Mouse (Mus musculus): Measurements from ENCODE around the gene Large1. TPM values are rescaled to one million over a fixed set of nuclear protein-coding genes. Genes with fewer than 3 reads are reported as not detected.

The Large1 gene
- polyA plus RNA-seq, 1 experiment from 2014 or later = 2.8 TPM

DNA sequence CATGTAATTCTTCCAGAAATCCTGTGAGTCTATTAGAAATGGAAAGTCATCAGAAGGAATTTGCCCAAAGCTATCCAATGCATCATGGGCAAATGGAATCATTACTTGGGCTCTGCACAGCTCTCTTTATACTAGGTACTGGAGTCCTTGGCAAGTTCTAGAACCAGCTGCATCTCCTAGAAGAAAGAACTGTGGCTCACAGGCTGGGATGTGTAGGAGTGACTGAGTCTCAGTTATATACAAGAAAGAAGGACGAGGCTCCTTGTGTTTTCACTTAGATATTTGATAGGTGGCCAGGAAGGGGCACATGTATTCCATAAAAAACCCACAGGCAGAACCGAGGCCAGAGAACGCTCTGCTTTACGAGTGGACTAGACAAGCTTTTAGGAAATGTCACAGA is 447.8 kb downstream of the Large1 start:
- no peak for ATAC-seq
- no peak for TF ChIP-seq CTCF (IDR thresholded peaks at IDR 0.05; ENCODE audit: low read depth)
- Histone ChIP-seq H3K9me3 (ENCODE audit: control insufficient read depth) (no peaks in the 10 kb centered on the region), H3K27ac (ENCODE audit: low read depth, low read length) (no peak overlapping the region), H3K4me2 (replicated peaks; ENCODE audit: low read depth) (no peak overlapping the region), H3K4me1 (replicated peaks; ENCODE audit: control insufficient read depth, insufficient read depth, low read length) (no peaks in the 10 kb centered on the region), H3K36me3 (ENCODE audit: control insufficient read depth, insufficient read depth) (no peaks in the 10 kb centered on the region), H3K27me3 (replicated peaks; ENCODE audit: control insufficient read depth, insufficient read depth, low read length) (no peaks in the 10 kb centered on the region), H3K4me3 (ENCODE audit: low read depth, low read length) (no peak overlapping the region), H3K9ac (ENCODE audit: low read depth, low read length) (no peak overlapping the region)
- WGBS = 85% methylated on average over 4 of the region's 4 CpGs

DNA sequence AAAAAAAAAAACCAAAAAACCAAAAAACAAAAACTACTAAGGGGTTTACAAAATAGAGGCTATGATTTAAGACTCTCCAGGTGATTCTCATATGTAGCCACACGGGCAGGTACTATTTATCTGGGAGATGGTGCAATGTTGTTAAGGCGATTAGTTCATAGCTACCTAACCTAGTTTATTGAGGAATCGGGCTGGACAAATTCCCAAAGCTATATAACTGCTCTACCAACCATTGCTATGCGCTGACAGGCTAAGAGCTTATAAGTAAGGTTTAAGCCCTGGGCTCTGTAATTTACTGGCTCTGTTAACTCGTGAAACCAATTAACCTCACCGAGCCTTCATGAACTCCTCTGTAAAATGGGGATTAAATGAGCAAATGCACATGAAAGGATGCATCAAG is 451.7 kb downstream of the Large1 start:
- Histone ChIP-seq H3K36me3 (ENCODE audit: control insufficient read depth, insufficient read depth) (no peaks in the 10 kb centered on the region), H3K27ac (ENCODE audit: low read depth, low read length) (no peak overlapping the region), H3K27me3 (replicated peaks; ENCODE audit: control insufficient read depth, insufficient read depth, low read length) (no peaks in the 10 kb centered on the region), H3K4me1 (replicated peaks; ENCODE audit: control insufficient read depth, insufficient read depth, low read length) (no peaks in the 10 kb centered on the region), H3K4me2 (replicated peaks; ENCODE audit: low read depth) (no peak overlapping the region), H3K9ac (ENCODE audit: low read depth, low read length) (no peak overlapping the region), H3K4me3 (ENCODE audit: low read depth, low read length) (no peak overlapping the region), H3K9me3 (ENCODE audit: control insufficient read depth) (no peaks in the 10 kb centered on the region)
- no peak for TF ChIP-seq CTCF (IDR thresholded peaks at IDR 0.05; ENCODE audit: low read depth)
- WGBS = 93% methylated on average over 6 of the region's 6 CpGs
- no peak for ATAC-seq

DNA sequence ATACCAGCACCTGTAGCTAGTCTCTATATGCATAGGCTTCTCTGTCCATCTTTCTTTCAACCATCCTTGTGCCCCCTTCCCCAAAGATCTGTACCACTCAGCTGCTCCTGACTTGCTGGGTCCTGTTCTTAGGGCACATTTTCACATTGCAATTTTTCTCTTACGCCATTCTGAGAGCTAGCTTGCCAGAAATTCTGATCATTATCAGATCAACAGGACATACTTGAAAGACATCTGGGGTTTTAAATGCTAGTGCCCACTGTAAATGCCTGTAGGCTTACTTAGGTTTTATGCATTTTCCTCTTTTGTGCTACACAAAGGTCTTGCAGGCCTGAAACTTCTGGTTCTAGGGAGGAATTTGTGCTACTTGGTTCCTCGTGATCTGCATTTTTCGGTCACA is 454.0 kb downstream of the Large1 start:
- Histone ChIP-seq H3K27me3 (replicated peaks; ENCODE audit: control insufficient read depth, insufficient read depth, low read length) (no peaks in the 10 kb centered on the region), H3K4me2 (replicated peaks; ENCODE audit: low read depth) (no peak overlapping the region), H3K9ac (ENCODE audit: low read depth, low read length) (no peak overlapping the region), H3K36me3 (ENCODE audit: control insufficient read depth, insufficient read depth) (no peaks in the 10 kb centered on the region), H3K9me3 (ENCODE audit: control insufficient read depth) (no peaks in the 10 kb centered on the region), H3K27ac (ENCODE audit: low read depth, low read length) (no peak overlapping the region), H3K4me1 (replicated peaks; ENCODE audit: control insufficient read depth, insufficient read depth, low read length) (no peaks in the 10 kb centered on the region), H3K4me3 (ENCODE audit: low read depth, low read length) (no peak overlapping the region)
- ATAC-seq = no peak
- TF ChIP-seq CTCF (IDR thresholded peaks at IDR 0.05; ENCODE audit: low read depth) = no peak
- 95% methylated on average over 3 of the region's 3 CpGs for WGBS

DNA sequence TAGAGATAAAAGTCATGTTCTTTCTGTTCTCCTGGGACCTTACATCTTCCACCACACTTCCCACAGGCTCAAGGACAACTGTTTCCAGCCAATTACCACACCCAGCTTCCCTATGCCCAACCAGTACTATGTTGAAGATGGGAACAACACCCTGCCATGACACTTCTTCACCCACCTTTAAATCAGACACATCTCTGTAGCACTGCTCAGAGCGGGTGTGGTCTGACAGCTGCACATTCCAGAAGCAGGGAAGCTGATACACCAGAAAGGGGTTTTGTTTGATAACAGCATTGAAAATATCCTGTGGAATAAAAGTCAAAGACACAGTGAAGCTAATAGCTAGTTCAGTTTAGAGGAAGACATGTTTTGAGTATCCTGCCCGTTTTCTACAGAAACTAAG is 470.3 kb downstream of the Large1 start:
- Histone ChIP-seq H3K27me3 (replicated peaks; ENCODE audit: control insufficient read depth, insufficient read depth, low read length) (no peaks in the 10 kb centered on the region), H3K4me3 (ENCODE audit: low read depth, low read length) (no peak overlapping the region), H3K27ac (ENCODE audit: low read depth, low read length) (no peak overlapping the region), H3K36me3 (ENCODE audit: control insufficient read depth, insufficient read depth) (no peaks in the 10 kb centered on the region), H3K9ac (ENCODE audit: low read depth, low read length) (no peak overlapping the region), H3K9me3 (ENCODE audit: control insufficient read depth) (no peaks in the 10 kb centered on the region), H3K4me2 (replicated peaks; ENCODE audit: low read depth) (no peak overlapping the region), H3K4me1 (replicated peaks; ENCODE audit: control insufficient read depth, insufficient read depth, low read length) (no peaks in the 10 kb centered on the region)
- no peak for TF ChIP-seq CTCF (IDR thresholded peaks at IDR 0.05; ENCODE audit: low read depth)
- 94% methylated on average over 2 of the region's 2 CpGs for WGBS
- ATAC-seq = no peak

DNA sequence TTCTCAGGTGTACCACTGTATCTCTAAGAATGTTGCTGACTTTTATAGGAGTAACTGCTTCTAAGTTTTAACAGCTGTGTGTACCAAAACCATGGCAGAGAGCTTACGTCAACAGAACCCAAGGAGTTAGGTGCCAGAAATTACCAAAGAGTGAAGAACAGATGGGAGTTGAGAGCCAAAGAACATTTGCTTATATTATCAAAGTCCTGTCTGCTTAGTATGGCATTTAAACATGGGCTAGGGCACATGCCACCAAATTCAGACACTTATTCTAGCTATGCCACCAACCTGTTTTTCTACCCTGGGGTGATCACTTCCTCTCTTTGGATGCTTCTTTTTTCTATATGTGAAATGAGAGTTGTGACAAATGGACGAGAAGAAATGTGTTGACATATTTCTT is 479.9 kb downstream of the Large1 start:
- H3K4me3 ChIP-seq (ENCODE audit: low read depth, low read length) = no peak overlapping the region
- no peak for TF ChIP-seq CTCF (IDR thresholded peaks at IDR 0.05; ENCODE audit: low read depth)
- H3K9me3 ChIP-seq (ENCODE audit: control insufficient read depth) = no peaks in the 10 kb centered on the region
- no peaks in the 10 kb centered on the region for H3K27me3 ChIP-seq (replicated peaks; ENCODE audit: control insufficient read depth, insufficient read depth, low read length)
- no peak overlapping the region for H3K27ac ChIP-seq (ENCODE audit: low read depth, low read length)
- no peak for ATAC-seq
- 88% methylated on average over 2 of the region's 2 CpGs for WGBS
- no peaks in the 10 kb centered on the region for H3K4me1 ChIP-seq (replicated peaks; ENCODE audit: control insufficient read depth, insufficient read depth, low read length)
- no peak overlapping the region for H3K9ac ChIP-seq (ENCODE audit: low read depth, low read length)
- no peak overlapping the region for H3K4me2 ChIP-seq (replicated peaks; ENCODE audit: low read depth)
- H3K36me3 ChIP-seq (ENCODE audit: control insufficient read depth, insufficient read depth) = no peaks in the 10 kb centered on the region

DNA sequence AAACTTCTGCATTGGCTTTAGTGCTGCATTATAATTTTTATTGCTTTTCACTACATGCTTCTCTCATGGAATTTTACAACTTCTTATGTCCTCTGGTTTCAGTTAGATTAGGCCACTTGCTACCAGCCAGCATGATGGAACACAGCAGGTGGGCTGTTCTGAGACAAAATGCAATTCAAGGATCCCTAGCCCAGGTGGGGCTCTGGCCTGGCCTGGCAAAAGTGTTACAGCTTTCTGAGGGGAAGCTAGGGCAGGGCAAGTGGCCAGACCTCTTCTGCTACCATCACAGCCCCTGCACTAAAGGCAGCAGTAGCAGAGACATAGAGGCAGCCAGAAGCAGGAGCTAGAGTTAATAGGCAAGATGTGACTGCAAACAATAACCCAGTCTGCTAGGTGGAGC is 506.5 kb downstream of the Large1 start:
- no peaks in the 10 kb centered on the region for H3K9me3 ChIP-seq (ENCODE audit: control insufficient read depth)
- ATAC-seq = no peak
- no peak overlapping the region for H3K4me3 ChIP-seq (ENCODE audit: low read depth, low read length)
- H3K4me1 ChIP-seq (replicated peaks; ENCODE audit: control insufficient read depth, insufficient read depth, low read length) = no peaks in the 10 kb centered on the region
- H3K27ac ChIP-seq (ENCODE audit: low read depth, low read length) = no peak overlapping the region
- H3K36me3 ChIP-seq (ENCODE audit: control insufficient read depth, insufficient read depth) = no peaks in the 10 kb centered on the region; the same call in 1 of the 2 replicates
- no peak overlapping the region for H3K9ac ChIP-seq (ENCODE audit: low read depth, low read length)
- H3K4me2 ChIP-seq (replicated peaks; ENCODE audit: low read depth) = no peak overlapping the region
- TF ChIP-seq CTCF (IDR thresholded peaks at IDR 0.05; ENCODE audit: low read depth) = no peak
- H3K27me3 ChIP-seq (replicated peaks; ENCODE audit: control insufficient read depth, insufficient read depth, low read length) = no peaks in the 10 kb centered on the region

DNA sequence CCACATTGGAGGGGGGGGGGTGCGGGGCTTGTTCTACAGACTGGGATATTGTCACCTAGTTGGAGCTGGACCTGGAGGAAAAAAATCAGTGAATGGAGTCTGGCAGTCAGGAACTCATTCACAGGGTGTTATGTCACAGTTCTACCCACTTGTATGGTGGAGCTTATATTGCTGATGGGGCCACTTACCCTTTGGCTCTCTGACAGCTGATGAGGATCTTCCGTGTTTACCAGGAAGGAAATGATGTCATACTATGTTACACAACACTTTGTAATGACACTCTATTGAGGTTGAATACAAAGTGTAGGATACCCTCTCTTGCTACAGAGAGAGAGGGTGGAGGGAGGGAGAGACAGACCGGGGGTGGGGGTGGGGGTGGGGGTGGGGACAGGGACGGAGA is 517.5 kb downstream of the Large1 start:
- TF ChIP-seq CTCF (IDR thresholded peaks at IDR 0.05; ENCODE audit: low read depth) = no peak
- no peak overlapping the region for H3K9ac ChIP-seq (ENCODE audit: low read depth, low read length)
- no peak overlapping the region for H3K4me3 ChIP-seq (ENCODE audit: low read depth, low read length)
- no peaks in the 10 kb centered on the region for H3K27me3 ChIP-seq (replicated peaks; ENCODE audit: control insufficient read depth, insufficient read depth, low read length)
- H3K36me3 ChIP-seq (ENCODE audit: control insufficient read depth, insufficient read depth) = no peaks in the 10 kb centered on the region
- H3K9me3 ChIP-seq (ENCODE audit: control insufficient read depth) = no peaks in the 10 kb centered on the region
- WGBS = 65% methylated on average over 4 of the region's 4 CpGs
- no peak for ATAC-seq
- H3K4me2 ChIP-seq (replicated peaks; ENCODE audit: low read depth) = no peak overlapping the region
- H3K27ac ChIP-seq (ENCODE audit: low read depth, low read length) = no peak overlapping the region
- H3K4me1 ChIP-seq (replicated peaks; ENCODE audit: control insufficient read depth, insufficient read depth, low read length) = no peaks in the 10 kb centered on the region

All from intestine, postnatal 0 days (tissue).